Mouse (Mus musculus) megakaryocyte, adult 5-6 weeks (primary cell): ENCODE data around the gene Tmc1. TPM values are rescaled to one million over a fixed set of nuclear protein-coding genes. Genes with fewer than 3 reads are reported as not detected.

Experiments used
- ATAC-seq: 2 replicates; pipeline ENCODE4 v1.8.0; 2016; ENCODE audit warnings: mild to moderate bottlenecking, inconsistent platforms; ENCODE audit not compliant: poor library complexity, severe bottlenecking
- total RNA-seq, 2 experiments: library from RNA; stranded (forward) in 1 of 2; stranded (reverse) in 1 of 2; fragments of 153-499, 151-499 nt in 1 of 2; fragments of 221-1000, 200-1000 nt in 1 of 2; gene quantifications; 2 replicates each; pipeline versions ENCODE4 v1.2.3 to v1.2.4; 2015 to 2017

The Tmc1 gene
- not detected in 2 replicates for total RNA-seq (2015)
- not detected in 2 replicates for total RNA-seq (2017)

GRCm38 (mm10) chr19:20953874-20954273 lies at the start of gene Tmc1:
Tmc1 (minus strand) TSS chr19:20954202.
- no peak for ATAC-seq

GRCm38 (mm10) chr19:21001552-21001951 lies 47.5 kb upstream of the Tmc1 start:
- ATAC-seq, result no peak

GRCm38 (mm10) chr19:20979244-20979643 lies 25.2 kb upstream of the Tmc1 start:
- ATAC-seq, result no peak

GRCm38 (mm10) chr19:20978148-20978547 lies 24.1 kb upstream of the Tmc1 start:
- no peak for ATAC-seq

- ATAC-seq, result no peak
Measured at GRCm38 (mm10) chr19:20971926-20972325, 17.9 kb upstream of the Tmc1 start.

GRCm38 (mm10) chr19:20954815-20955214 lies 813 bp upstream of the Tmc1 start:
- no peak for ATAC-seq

- no peak for ATAC-seq
Measured at GRCm38 (mm10) chr19:20944446-20944845, 9.6 kb downstream of the Tmc1 start.

- no peak for ATAC-seq
Measured at GRCm38 (mm10) chr19:20924282-20924681, 29.7 kb downstream of the Tmc1 start.

- ATAC-seq, result no peak
Measured at GRCm38 (mm10) chr19:20923336-20924211, 30.4 kb downstream of the Tmc1 start.

GRCm38 (mm10) chr19:20918241-20918640 lies 35.8 kb downstream of the Tmc1 start:
- no peak for ATAC-seq

- no peak for ATAC-seq
Measured at GRCm38 (mm10) chr19:20915151-20915550, 38.9 kb downstream of the Tmc1 start.

GRCm38 (mm10) chr19:20910356-20910755 lies 43.6 kb downstream of the Tmc1 start:
- no peak for ATAC-seq

GRCm38 (mm10) chr19:20881205-20881604 lies 72.8 kb downstream of the Tmc1 start:
- ATAC-seq, result peak; percentile 67

- ATAC-seq, result no peak
Measured at GRCm38 (mm10) chr19:20875881-20876280, 78.1 kb downstream of the Tmc1 start.

- ATAC-seq, result no peak
Measured at GRCm38 (mm10) chr19:20861779-20862178, 92.2 kb downstream of the Tmc1 start.

- ATAC-seq, result no peak
Measured at GRCm38 (mm10) chr19:20860270-20860669, 93.7 kb downstream of the Tmc1 start.

GRCm38 (mm10) chr19:20857819-20858218 lies 96.2 kb downstream of the Tmc1 start:
- no peak for ATAC-seq

- no peak for ATAC-seq
Measured at GRCm38 (mm10) chr19:20848906-20849305, 105.1 kb downstream of the Tmc1 start.

GRCm38 (mm10) chr19:20847476-20848073 lies 106.4 kb downstream of the Tmc1 start:
- no peak for ATAC-seq

- no peak for ATAC-seq
Measured at GRCm38 (mm10) chr19:20837422-20837821, 116.6 kb downstream of the Tmc1 start.

GRCm38 (mm10) chr19:20836055-20836845 lies 117.8 kb downstream of the Tmc1 start:
- no peak for ATAC-seq
